Mouse (Mus musculus): Measurements from ENCODE around the gene Tceal3.
A peak's percentile ranks its signal among the peaks of the same experiment; 100 is the strongest.
"Not testable (repeated sequence)": the region's sequence is repeated elsewhere in the genome, so short reads cannot be mapped to it uniquely, and the experiment has no call there.

Gene Tceal3

DNA sequence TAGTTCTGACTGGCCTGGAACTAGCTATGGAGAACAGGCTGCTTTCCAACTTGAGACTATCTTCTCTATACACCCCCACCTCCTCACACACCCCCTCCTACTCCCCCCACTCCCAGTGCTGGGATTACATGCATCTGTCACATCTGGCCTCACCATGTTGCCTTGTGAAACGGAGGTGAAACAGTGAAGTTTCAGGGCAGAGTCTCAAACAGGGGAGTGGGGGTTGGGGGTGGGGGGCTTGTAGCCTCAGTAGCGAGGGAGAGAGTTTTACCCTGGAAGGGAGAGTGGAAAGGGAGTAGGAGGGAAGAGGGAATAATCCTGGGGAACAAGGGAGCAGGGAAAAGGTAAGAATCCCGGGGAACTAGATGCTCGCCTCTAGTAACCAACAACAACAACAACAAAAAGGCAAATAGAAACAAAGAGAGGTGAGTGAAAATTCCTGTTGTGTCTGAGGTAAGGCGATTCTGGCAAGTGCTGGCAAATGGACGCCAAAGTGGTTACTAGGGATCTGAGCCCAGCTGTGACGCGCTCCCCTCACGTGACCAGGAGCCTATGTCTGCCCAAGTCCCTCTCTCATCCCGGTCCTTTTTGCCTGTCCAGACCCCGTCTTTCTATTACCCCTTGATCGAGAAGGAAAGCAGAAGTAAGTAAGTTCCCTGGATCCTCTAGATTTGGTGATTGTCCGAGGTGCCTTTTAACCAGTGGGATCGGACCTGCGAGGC is 117.0 kb downstream of the Tceal3 start, which contains the start of gene Tceal1:
Tceal1 (plus strand) TSS at position 537 of the 722 bp plus-strand sequence.
- peak; percentile 26 to 30 for DNase-seq (ENCODE audit: low spot score in 2 of 2)

DNA sequence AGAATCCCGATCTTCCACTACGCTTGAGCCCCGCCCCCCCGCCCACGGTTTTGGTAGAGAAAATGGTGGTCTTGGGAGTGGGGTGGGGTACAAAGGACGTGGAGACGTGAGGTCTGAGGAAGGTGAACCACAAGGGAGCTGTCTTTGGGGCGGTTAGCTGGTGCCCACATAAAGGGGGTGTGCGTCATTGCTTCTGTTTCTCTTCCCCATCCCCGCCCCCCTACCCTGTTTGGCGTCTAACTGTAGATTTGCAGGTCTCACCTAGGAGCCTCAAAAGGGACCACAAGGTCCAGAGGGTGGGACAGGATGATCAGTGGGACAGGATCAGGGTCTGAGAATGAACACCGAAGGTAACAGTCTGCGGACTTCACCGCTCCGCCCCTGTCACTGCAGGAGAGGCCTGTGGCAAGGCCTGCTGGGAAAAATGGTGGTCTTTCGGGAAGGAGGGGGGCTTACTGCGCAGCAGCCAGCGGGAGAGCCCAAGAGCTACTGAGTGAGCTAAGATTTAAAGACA is 117.6 kb downstream of the Tceal3 start:
- DNase-seq (ENCODE audit: low spot score in 2 of 2), result peak; percentile 5 to 16

DNA sequence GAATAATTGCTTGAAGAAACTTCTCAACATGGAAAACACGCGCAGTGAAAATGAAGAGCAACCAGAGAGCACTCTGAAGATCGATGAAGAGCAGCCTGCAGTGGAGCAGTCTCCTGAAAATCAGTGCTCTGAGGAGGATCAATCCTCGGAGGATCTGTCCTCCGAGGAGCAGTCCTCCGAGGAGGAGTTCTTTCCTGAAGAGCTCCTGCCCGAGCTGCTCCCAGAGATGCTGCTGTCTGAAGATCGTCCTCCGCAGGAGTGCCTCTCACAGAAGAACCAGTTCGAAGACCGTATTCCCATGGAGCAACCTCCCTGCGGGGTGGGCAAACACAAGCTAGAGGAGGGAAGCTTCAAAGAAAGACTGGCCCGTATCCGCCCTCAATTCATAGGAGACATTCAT is 118.1 kb downstream of the Tceal3 start:
- no peak for DNase-seq (ENCODE audit: low spot score in 2 of 2)

DNA sequence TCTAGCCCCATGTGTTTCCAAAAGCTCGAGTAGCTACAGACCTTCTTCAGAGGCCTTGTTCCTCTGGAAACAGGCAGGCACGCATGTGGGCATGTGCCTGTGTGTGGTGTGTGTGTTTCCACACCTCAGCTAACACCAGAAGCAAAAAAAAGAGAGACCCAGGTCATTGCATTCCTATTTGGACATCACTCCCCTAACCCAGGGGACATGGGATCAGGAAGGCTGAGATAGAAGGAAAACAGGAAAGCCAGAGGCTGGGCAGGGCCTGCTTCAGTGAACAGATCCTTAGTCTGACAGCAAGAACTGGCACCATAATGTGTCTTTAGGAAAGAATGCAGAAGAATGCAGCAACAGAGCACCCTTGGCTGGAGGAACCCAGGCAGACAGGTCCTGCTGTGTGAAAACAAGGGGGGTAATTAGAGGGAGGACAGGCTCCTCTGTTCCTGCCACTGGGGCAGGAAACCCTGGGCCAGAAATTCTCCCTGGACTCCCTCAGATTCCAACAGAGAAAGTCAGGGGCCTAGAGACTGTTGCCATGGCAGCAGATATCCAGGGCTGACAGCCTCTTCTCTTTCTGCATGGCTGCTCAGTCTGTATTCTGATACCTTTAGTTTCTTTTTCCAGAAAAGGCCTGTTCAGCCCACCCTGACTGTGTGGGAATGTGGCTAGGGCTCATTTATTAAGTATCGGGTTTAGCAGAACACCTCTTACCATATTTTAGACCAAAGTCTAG is 124.3 kb downstream of the Tceal3 start:
- DNase-seq (ENCODE audit: low spot score in 2 of 2), result not testable (repeated sequence)

All from urinary bladder, adult 18-20 months (tissue).